Mouse (Mus musculus) lung, embryonic 15.5 days (tissue): ENCODE results near the gene Sstr2. TPM values are rescaled to one million over a fixed set of nuclear protein-coding genes. Genes with fewer than 3 reads are reported as not detected.

ENCODE experiments used
- polyA plus RNA-seq: library from polyadenylated mRNA; unstranded; fragments of >200 nt; fragmentation: Nextera tagmentation; extraction: Ambion mirVana; gene quantifications from 2 replicates; pipeline ENCODE4 v1.2.1, GENCODE M21; 2015

Sstr2 gene
- polyA plus RNA-seq, 1 experiment from 2014 or later, result 3.1 TPM

Other genes with a start within 250 kb of the Sstr2 start
- 26.5 and 27.7 TPM in 2 replicates for gene Cog1, start 29.8 kb downstream of the Sstr2 start, polyA plus RNA-seq
- 23.7 and 24.5 TPM in 2 replicates for gene Slc39a11, start 30.7 kb downstream of the Sstr2 start, polyA plus RNA-seq
- gene Fam104a, start 64.8 kb downstream of the Sstr2 start, polyA plus RNA-seq, result 43.7 and 44.6 TPM in 2 replicates
- 19.7 and 20.6 TPM in 2 replicates for gene D11Wsu47e, start 65.1 kb downstream of the Sstr2 start, polyA plus RNA-seq
- gene Cpsf4l, start 90.7 kb downstream of the Sstr2 start, polyA plus RNA-seq, result 0.57 and 2.7 TPM in 2 replicates
- 122 TPM in 2 replicates for gene Cdc42ep4, start 132.5 kb downstream of the Sstr2 start, polyA plus RNA-seq